Mouse (Mus musculus) activated CD4-positive, CD25-positive, alpha-beta regulatory T cell, adult 4 months (primary cell): ENCODE data around the gene Dlg2. TPM values are rescaled to one million over a fixed set of nuclear protein-coding genes. Genes with fewer than 3 reads are reported as not detected.

Source experiments
- ATAC-seq: one replicate; pipeline ENCODE4 v1.8.0; 2017
- polyA plus RNA-seq, 2 experiments: library from polyadenylated mRNA; unstranded; fragments of 100-300 nt; shearing (Covaris generic); gene quantifications; one replicate each; pipeline ENCODE4 v1.2.1; 2017

Gene Dlg2
- 1 to 10 TPM in 1 of 2 experiments, not detected in 1; 1.5 TPM for polyA plus RNA-seq

GRCm38 (mm10) chr7:90476313-90477245 lies at the start of gene Dlg2:
TSS of gene Dlg2 (plus strand) at chr7:90476672.
- peak; percentile 8 for ATAC-seq

- no peak for ATAC-seq
These were observed 49.5 kb upstream of the Dlg2 start for GRCm38 (mm10) chr7:90427006-90427405.

- no peak for ATAC-seq
These were observed 44.3 kb upstream of the Dlg2 start for GRCm38 (mm10) chr7:90432221-90432620.

GRCm38 (mm10) chr7:90440044-90440443 lies 36.4 kb upstream of the Dlg2 start:
- no peak for ATAC-seq

GRCm38 (mm10) chr7:90442070-90442469 lies 34.4 kb upstream of the Dlg2 start:
- ATAC-seq = no peak

GRCm38 (mm10) chr7:90442518-90443080 lies 33.9 kb upstream of the Dlg2 start, which contains the start of gene Crebzf:
TSS of gene Crebzf (plus strand) at chr7:90442729.
- ATAC-seq = peak; percentile 92

- ATAC-seq = peak; percentile 26
These were observed 33.1 kb upstream of the Dlg2 start for GRCm38 (mm10) chr7:90443101-90444091.

- ATAC-seq = no peak
These were observed 32.3 kb upstream of the Dlg2 start for GRCm38 (mm10) chr7:90444206-90444605.

GRCm38 (mm10) chr7:90456149-90456844 lies 20.2 kb upstream of the Dlg2 start:
- ATAC-seq = no peak

GRCm38 (mm10) chr7:90456845-90457468 lies 19.5 kb upstream of the Dlg2 start, which contains the start of gene Tmem126a:
TSS of gene Tmem126a (minus strand) at chr7:90457229.
- peak; percentile 92 for ATAC-seq

- peak; percentile 10 for ATAC-seq
These were observed 19.0 kb upstream of the Dlg2 start for GRCm38 (mm10) chr7:90457517-90457916.

- ATAC-seq = no peak
These were observed 16.1 kb upstream of the Dlg2 start for GRCm38 (mm10) chr7:90460330-90460729.

GRCm38 (mm10) chr7:90460930-90461329 lies 15.5 kb upstream of the Dlg2 start:
- ATAC-seq = peak; percentile 24

- ATAC-seq = no peak
These were observed 15.0 kb upstream of the Dlg2 start for GRCm38 (mm10) chr7:90461441-90461840.

- ATAC-seq = peak; percentile 34
These were observed 3.0 kb upstream of the Dlg2 start for GRCm38 (mm10) chr7:90473511-90473910.

- peak; percentile 98 for ATAC-seq
These were observed 619 bp upstream of the Dlg2 start, which contains the start of gene Tmem126b for GRCm38 (mm10) chr7:90475793-90476312. TSS of gene Tmem126b (minus strand) at chr7:90476001.

- ATAC-seq = no peak
These were observed 6.1 kb downstream of the Dlg2 start for GRCm38 (mm10) chr7:90482607-90483006.

- ATAC-seq = peak; percentile 49
These were observed 31.7 kb downstream of the Dlg2 start for GRCm38 (mm10) chr7:90508124-90508523.

GRCm38 (mm10) chr7:90512293-90512692 lies 35.8 kb downstream of the Dlg2 start:
- ATAC-seq = no peak

- ATAC-seq = no peak
These were observed 63.3 kb downstream of the Dlg2 start for GRCm38 (mm10) chr7:90539481-90540402.
